Mouse (Mus musculus): ENCODE measurements around the gene Crtac1.

GRCm38 (mm10) chr19:42272003-42272963, 159.3 kb downstream of the Crtac1 start:
- TF ChIP-seq CTCF (IDR thresholded peaks at IDR 0.05; ENCODE audit: low read depth) (peak; percentile 94), EP300 (IDR thresholded peaks at IDR 0.05; ENCODE audit: low read depth) (no peak)
